Mouse (Mus musculus) thymus, adult 2 months (tissue): Measurements from ENCODE around the gene Cmss1.

Source experiments
- CTCF ChIP-seq: fragments of 200-500 bp; IDR thresholded peaks from 2 replicates; pipeline ENCODE4 v1.5.1; 2012; ENCODE audit warnings: mild to moderate bottlenecking, control low read depth, low read length, moderate library complexity, borderline replicate concordance; ENCODE audit not compliant: control insufficient read depth, poor library complexity, insufficient read depth; ENCODE audit errors: extremely low read depth
- POLR2A ChIP-seq: fragments of 200-500 bp; IDR thresholded peaks from 2 replicates; pipeline ENCODE4 v1.6.1; 2012; ENCODE audit warnings: mild to moderate bottlenecking, low read length, control low read depth, moderate library complexity; ENCODE audit not compliant: control insufficient read depth, poor library complexity, insufficient read depth; ENCODE audit errors: extremely low read depth

GRCm38 (mm10) chr16:57393161-57393560, 213.5 kb downstream of the Cmss1 start:
- no peak for TF ChIP-seq POLR2A
- TF ChIP-seq CTCF, result no peak
